Mouse (Mus musculus) heart, embryonic 12.5 days (tissue): ENCODE results near the gene Tubgcp3. TPM values are rescaled to one million over a fixed set of nuclear protein-coding genes. Genes with fewer than 3 reads are reported as not detected.
A peak's percentile ranks its signal among the peaks of the same experiment; 100 is the strongest.
"Not testable (repeated sequence)": the region's sequence is repeated elsewhere in the genome, so short reads cannot be mapped to it uniquely, and the experiment has no call there.

ENCODE experiments used
- ATAC-seq: fragments of 200-750 bp; cut with Nextera tagmentation; 2 replicates; pipeline ENCODE4 v1.8.0; 2017; ENCODE audit warnings: moderate TSS enrichment, moderate library complexity; ENCODE audit not compliant: insufficient number of reproducible peaks, low FRiP score
- H3K27ac ChIP-seq: fragments of 300-500 bp; sonication (generic); 2 replicates; pipeline ENCODE4 v1.5.1; 2016; ENCODE audit warnings: mild to moderate bottlenecking, moderate library complexity; ENCODE audit not compliant: poor library complexity, severe bottlenecking
- H3K27me3 ChIP-seq: fragments of 300-500 bp; sonication (generic); replicated peaks from 2 replicates; pipeline ENCODE4 v1.6.1; 2016; ENCODE audit warnings: mild to moderate bottlenecking, moderate library complexity
- H3K36me3 ChIP-seq: fragments of 300-500 bp; sonication (generic); 2 replicates; pipeline ENCODE4 v1.6.1; 2016; ENCODE audit warnings: mild to moderate bottlenecking, moderate library complexity
- H3K4me1 ChIP-seq: fragments of 300-500 bp; sonication (generic); replicated peaks from 2 replicates; pipeline ENCODE4 v1.6.1; 2016; ENCODE audit warnings: mild to moderate bottlenecking
- H3K4me2 ChIP-seq: fragments of 300-500 bp; sonication (generic); 2 replicates; pipeline ENCODE4 v1.6.1; 2016; ENCODE audit warnings: mild to moderate bottlenecking, moderate library complexity
- H3K4me3 ChIP-seq: fragments of 300-500 bp; sonication (generic); 2 replicates; pipeline ENCODE4 v1.5.1; 2016; ENCODE audit warnings: mild to moderate bottlenecking
- H3K9ac ChIP-seq: fragments of 300-500 bp; sonication (generic); 2 replicates; pipeline ENCODE4 v1.6.1; 2016; ENCODE audit warnings: mild to moderate bottlenecking, moderate library complexity
- H3K9me3 ChIP-seq: fragments of 300-500 bp; sonication (generic); replicated peaks from 2 replicates; pipeline ENCODE4 v1.6.1; 2016; ENCODE audit warnings: mild to moderate bottlenecking, moderate library complexity
- WGBS: fragments of 180-500 bp; shearing (Covaris S2); methylation state at CpG from one replicate; pipeline ENCODE4 v1.1.7; 2016; 5-methylcytosine and 5-hydroxymethylcytosine counted together
- polyA plus RNA-seq: library from polyadenylated mRNA; unstranded; fragments of >200 nt; fragmentation: Nextera tagmentation; extraction: Ambion mirVana; gene quantifications from 2 replicates; pipeline ENCODE4 v1.2.1, GENCODE M21; 2016

The Tubgcp3 gene
- polyA plus RNA-seq, 1 experiment from 2014 or later: 32.0 TPM

- no peak overlapping the region for H3K4me3 ChIP-seq
Measured at GRCm38 (mm10) chr8:12641527-12641926, 30.5 kb downstream of the Tubgcp3 start.

DNA sequence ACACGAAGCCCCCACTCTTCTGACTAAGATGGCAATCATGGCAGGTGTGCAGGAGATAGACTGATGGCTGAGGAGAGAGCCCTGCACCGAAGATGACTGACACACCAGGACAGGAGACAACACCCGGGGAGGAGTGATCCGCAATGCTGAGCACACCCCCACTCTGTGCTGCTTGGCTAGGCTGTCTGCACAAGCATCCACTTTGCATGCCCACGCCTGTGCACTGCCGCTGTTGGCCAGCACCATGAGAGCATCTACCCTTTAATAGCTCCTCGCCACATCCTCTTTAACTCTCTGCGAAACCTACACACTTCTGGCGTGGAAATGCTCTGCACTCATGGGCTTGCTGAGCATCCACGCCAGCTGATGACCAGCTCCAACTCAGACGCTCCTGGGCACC lies 33.6 kb downstream of the Tubgcp3 start:
- 93% methylated on average over 11 of the region's 11 CpGs for WGBS

More at GRCm38 (mm10) chr8:12641527-12641926, 30.5 kb downstream of the Tubgcp3 start:
- Histone ChIP-seq H3K4me1 (0 out of 2 replicates have a peak, but pooled peaks cover 5% of the 10 kb centered on the region), H3K4me2 (no peak overlapping the region), H3K27me3 (no peaks in the 10 kb centered on the region), H3K27ac (no peak overlapping the region), H3K36me3 (peaks cover 65% of the 10 kb centered on the region), H3K9ac (no peak overlapping the region), H3K9me3 (no peaks in the 10 kb centered on the region)
- no peak for ATAC-seq
- WGBS: 91% methylated on average over 6 of the region's 6 CpGs

GRCm38 (mm10) chr8:12635366-12635765 lies 36.7 kb downstream of the Tubgcp3 start:
- 81% methylated on average over 2 of the region's 2 CpGs for WGBS

More for the DNA sequence above, 33.6 kb downstream of the Tubgcp3 start:
- Histone ChIP-seq H3K36me3 (peaks cover 76% of the 10 kb centered on the region), H3K9ac (no peak overlapping the region), H3K27ac (no peak overlapping the region), H3K27me3 (no peaks in the 10 kb centered on the region), H3K4me3 (no peak overlapping the region), H3K4me1 (no peaks in the 10 kb centered on the region), H3K4me2 (no peak overlapping the region), H3K9me3 (no peaks in the 10 kb centered on the region)
- ATAC-seq: no peak

DNA sequence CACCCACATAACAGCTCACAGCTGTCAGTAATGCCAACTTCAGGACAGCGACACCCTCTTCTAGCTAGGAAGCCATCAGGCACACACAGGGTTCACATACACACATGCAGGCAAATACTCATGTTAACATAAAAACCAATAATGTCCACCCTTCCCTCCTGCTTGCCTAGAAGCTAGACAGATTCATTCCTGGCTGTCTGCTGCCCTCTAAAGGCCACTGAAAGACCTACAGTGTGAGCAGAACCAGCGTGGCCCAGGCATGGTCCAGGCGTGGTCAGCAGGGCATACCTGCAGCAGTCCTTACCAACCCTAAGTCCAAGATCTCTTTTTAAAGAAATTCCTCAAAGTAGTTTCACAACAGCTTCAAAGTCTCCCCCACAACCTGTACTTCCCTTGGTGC lies 43.0 kb downstream of the Tubgcp3 start:
- Histone ChIP-seq H3K4me1 (no peaks in the 10 kb centered on the region), H3K36me3 (peaks cover 74% of the 10 kb centered on the region), H3K27ac (no peak overlapping the region), H3K4me3 (no peak overlapping the region), H3K9ac (no peak overlapping the region), H3K9me3 (no peaks in the 10 kb centered on the region), H3K4me2 (no peak overlapping the region), H3K27me3 (no peaks in the 10 kb centered on the region)
- 37% methylated on average over 3 of the region's 3 CpGs for WGBS
- no peak for ATAC-seq

More at GRCm38 (mm10) chr8:12635366-12635765, 36.7 kb downstream of the Tubgcp3 start:
- no peak overlapping the region for H3K9ac ChIP-seq
- H3K4me1 ChIP-seq: no peaks in the 10 kb centered on the region
- H3K27ac ChIP-seq: no peak overlapping the region
- ATAC-seq: no peak
- H3K4me2 ChIP-seq: no peak overlapping the region
- H3K36me3 ChIP-seq: peaks cover 87% of the 10 kb centered on the region
- no peak overlapping the region for H3K4me3 ChIP-seq
- no peaks in the 10 kb centered on the region for H3K27me3 ChIP-seq
- no peaks in the 10 kb centered on the region for H3K9me3 ChIP-seq

DNA sequence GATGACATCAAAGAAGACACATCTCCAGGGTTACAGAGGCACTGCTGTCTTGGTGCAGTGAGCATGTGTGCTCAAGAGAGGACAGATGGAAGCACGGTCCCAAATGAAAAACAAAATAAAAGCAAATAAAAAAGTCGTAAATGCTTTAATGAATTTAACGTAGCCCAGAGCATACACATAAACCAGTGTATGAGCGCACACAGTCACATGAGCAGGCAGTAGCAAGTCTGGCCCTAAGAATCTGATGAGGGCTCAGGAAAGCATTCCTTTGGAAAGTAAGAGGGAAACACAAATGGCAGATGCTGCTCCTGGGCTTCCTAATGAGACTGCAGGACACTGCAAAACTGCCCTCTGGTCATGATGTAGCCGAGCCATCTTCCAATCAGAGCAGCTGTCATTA lies 46.2 kb downstream of the Tubgcp3 start:
- Histone ChIP-seq H3K36me3 (peaks cover 79% of the 10 kb centered on the region), H3K4me2 (no peak overlapping the region), H3K9me3 (no peaks in the 10 kb centered on the region; the same call in 1 of the 2 replicates), H3K27me3 (no peaks in the 10 kb centered on the region), H3K4me3 (no peak overlapping the region), H3K27ac (no peak overlapping the region), H3K4me1 (no peaks in the 10 kb centered on the region), H3K9ac (no peak overlapping the region)
- 86% methylated on average over 5 of the region's 5 CpGs for WGBS
- no peak for ATAC-seq

GRCm38 (mm10) chr8:12621550-12622222 lies 50.4 kb downstream of the Tubgcp3 start:
- WGBS: 92% methylated on average over 18 of the region's 18 CpGs
- H3K27me3 ChIP-seq: no peaks in the 10 kb centered on the region
- H3K27ac ChIP-seq: no peak overlapping the region
- H3K36me3 ChIP-seq: peaks cover 85% of the 10 kb centered on the region
- H3K4me2 ChIP-seq: no peak overlapping the region
- no peaks in the 10 kb centered on the region for H3K4me1 ChIP-seq
- no peak overlapping the region for H3K9ac ChIP-seq
- ATAC-seq: no peak
- no peak overlapping the region for H3K4me3 ChIP-seq
- no peaks in the 10 kb centered on the region; the same call in 1 of the 2 replicates for H3K9me3 ChIP-seq

GRCm38 (mm10) chr8:12617369-12617768 lies 54.7 kb downstream of the Tubgcp3 start:
- peaks cover 76% of the 10 kb centered on the region for H3K36me3 ChIP-seq
- WGBS: 82% methylated on average over 3 of the region's 3 CpGs
- not testable (repeated sequence) for H3K9ac ChIP-seq, ATAC-seq, H3K4me1 ChIP-seq, H3K4me2 ChIP-seq, H3K9me3 ChIP-seq, H3K4me3 ChIP-seq, H3K27me3 ChIP-seq, H3K27ac ChIP-seq

DNA sequence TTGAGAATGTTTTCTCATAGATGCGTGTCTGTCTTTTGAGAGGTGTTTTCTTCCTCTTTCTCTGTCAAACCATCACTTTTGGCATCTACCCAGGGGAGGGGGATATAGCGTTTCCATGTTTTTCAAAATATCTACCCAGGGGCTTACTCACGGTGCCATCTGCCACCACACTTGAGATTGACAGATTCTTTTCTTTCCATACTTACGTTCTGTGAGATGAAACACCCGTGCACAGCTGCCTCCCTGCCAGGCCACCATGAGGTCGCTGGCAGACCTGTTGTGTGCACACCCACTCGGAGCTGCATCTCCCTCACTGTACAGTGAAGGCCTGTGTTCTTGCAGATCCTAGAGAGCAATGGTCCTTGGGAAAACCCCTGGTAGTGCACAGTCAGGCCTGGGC lies 58.8 kb downstream of the Tubgcp3 start:
- Histone ChIP-seq H3K4me1 (no peaks in the 10 kb centered on the region), H3K9ac (no peak overlapping the region), H3K9me3 (no peaks in the 10 kb centered on the region), H3K27ac (no peak overlapping the region), H3K4me3 (no peak overlapping the region), H3K4me2 (no peak overlapping the region), H3K36me3 (peaks cover 42% of the 10 kb centered on the region), H3K27me3 (no peaks in the 10 kb centered on the region)
- no peak for ATAC-seq
- WGBS: 81% methylated on average over 7 of the region's 7 CpGs

DNA sequence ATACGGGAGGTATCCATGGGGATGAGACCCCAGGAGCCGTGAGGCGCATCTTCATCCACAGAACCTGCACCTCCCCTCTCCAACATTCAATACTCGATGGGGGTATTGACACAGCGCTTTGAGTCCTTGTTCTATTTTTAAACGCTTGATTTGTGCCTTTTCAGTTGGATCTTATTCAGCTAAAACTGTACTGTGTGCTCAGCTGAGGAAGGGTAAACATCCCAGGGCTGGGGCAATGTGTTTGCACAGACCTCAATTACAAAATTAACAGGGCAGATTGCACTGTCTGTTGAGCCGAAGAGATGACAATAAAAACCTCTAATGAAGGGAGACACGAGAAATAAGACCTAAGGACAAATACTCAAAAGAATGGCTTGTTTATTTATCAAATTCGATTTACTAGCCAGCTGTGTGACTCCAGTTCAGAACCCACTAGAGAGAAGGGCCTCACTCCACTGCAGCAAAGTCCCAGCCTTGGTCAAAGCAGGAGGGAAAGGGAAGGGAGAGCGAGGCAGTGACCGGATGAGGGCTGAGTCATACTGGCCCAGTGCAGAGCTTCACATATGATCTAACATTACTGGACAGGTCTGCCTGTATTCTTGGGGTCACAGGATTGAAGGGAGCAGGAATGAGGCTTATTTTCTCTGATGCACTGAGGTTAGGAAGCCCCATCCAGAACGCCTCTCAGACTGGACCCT lies 62.1 kb downstream of the Tubgcp3 start:
- WGBS: 69% methylated on average over 12 of the region's 12 CpGs
- no peaks in the 10 kb centered on the region for H3K4me1 ChIP-seq
- no peak overlapping the region for H3K4me2 ChIP-seq
- H3K9me3 ChIP-seq: no peaks in the 10 kb centered on the region
- H3K27ac ChIP-seq: no peak overlapping the region
- H3K9ac ChIP-seq: no peak overlapping the region
- no peak for ATAC-seq
- H3K27me3 ChIP-seq: no peaks in the 10 kb centered on the region
- H3K36me3 ChIP-seq: peaks cover 13% of the 10 kb centered on the region
- no peak overlapping the region for H3K4me3 ChIP-seq

DNA sequence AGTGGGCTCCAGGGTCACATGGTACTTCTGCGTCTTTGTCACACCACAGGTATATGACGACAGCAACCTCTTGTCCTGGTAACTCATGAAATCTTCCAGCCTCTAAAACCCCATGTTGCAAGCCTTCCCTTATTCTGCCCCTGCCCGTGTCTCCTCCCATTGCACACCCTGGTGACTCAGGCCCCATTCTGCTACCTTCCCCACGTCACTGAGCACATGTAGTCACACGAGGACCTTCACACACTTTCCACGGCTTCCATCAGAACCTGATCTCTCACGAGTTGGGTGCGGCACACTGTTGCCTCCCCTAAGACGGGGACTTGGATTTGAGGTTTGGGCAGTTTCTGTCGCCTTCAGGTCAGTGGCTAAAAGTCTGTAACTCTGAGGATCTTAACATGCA lies 63.2 kb downstream of the Tubgcp3 start:
- WGBS: 68% methylated on average over 10 of the region's 10 CpGs

GRCm38 (mm10) chr8:12607223-12607622 lies 64.8 kb downstream of the Tubgcp3 start:
- Histone ChIP-seq H3K4me1 (no peaks in the 10 kb centered on the region), H3K4me2 (no peak overlapping the region), H3K4me3 (no peak overlapping the region), H3K36me3 (no peaks in the 10 kb centered on the region), H3K9ac (no peak overlapping the region), H3K27ac (no peak overlapping the region), H3K9me3 (no peaks in the 10 kb centered on the region), H3K27me3 (no peaks in the 10 kb centered on the region; the same call in 1 of the 2 replicates)
- peak; percentile 42; the same call in 1 of the 2 replicates for ATAC-seq
- WGBS: 19% methylated on average over 6 of the region's 6 CpGs

More for the DNA sequence above, 63.2 kb downstream of the Tubgcp3 start:
- Histone ChIP-seq H3K27me3 (no peaks in the 10 kb centered on the region; the same call in 1 of the 2 replicates), H3K27ac (no peak overlapping the region), H3K4me2 (no peak overlapping the region), H3K4me1 (no peaks in the 10 kb centered on the region), H3K4me3 (no peak overlapping the region), H3K9ac (no peak overlapping the region), H3K36me3 (peaks cover 6% of the 10 kb centered on the region; the same call in 1 of the 2 replicates), H3K9me3 (no peaks in the 10 kb centered on the region)
- no peak for ATAC-seq
